In the genomic region with DNA sequence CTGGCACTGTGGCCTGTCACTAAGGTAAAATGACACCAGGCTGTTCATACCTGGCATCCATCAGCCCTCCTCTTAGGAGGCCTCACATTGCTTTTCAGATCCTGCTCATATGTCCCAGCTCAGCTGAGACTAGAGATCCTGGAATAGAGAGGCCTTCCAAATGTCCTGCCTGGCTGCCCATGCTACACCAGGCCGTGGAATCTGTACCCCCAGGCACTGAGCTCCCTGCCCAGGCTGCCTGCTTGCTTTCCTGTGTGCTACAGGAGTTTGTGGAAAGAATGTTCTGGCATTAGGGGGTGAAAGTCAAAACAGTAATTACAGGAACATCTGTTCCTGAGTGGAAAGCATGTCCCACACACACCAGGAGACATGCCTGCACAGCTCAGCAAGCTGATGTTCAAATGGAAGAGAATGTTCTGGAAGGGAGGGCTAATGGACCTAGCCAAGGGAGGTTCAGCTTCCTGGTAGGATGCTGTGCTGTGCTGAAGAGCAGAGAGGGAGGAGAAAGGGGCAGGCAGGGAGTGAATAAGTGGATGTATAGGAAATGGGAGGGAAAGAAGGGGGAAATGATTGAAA, we compare ENCODE assay signal across 18 mouse cellular contexts.
A peak's percentile ranks its signal among the peaks of the same experiment; 100 is the strongest.
DNase-seq lines count a peak whose midpoint lies in the region; ATAC-seq and TF ChIP-seq lines count a peak whose summit lies in the region.
"Had no signal": no experiment of that assay in that cellular context is flagged by ENCODE, and none has a peak within 500 bp of the region (broad histone marks: within the 10 kb centered on the region; RNA-seq: fewer than 3 reads in every experiment).

No protein-coding gene starts in this region.

- H3K27ac ChIP-seq in ES-E14 (ENCODE audit: insufficient read depth, low read depth, low read length, poor library complexity, severe bottlenecking): peak overlapping the region; percentile 50; the same call in 1 of the 2 replicates
- H3K27ac ChIP-seq in embryonic facial prominence, embryonic 14.5 days (replicated peaks; ENCODE audit: low read depth, low read length): peak overlapping the region; percentile 11; the same call in 1 of the 2 replicates
- H3K27ac ChIP-seq: macrophage had no signal

- WGBS in embryonic facial prominence, embryonic 14.5 days: 41% methylated on average over 1 of the region's 1 CpGs

- peak; percentile 47; the same call in 1 of the 2 replicates for ATAC-seq in embryonic facial prominence, embryonic 14.5 days (ENCODE audit: low read depth)
- ATAC-seq: forebrain, embryonic 14.5 days; midbrain, embryonic 16.5 days had no signal

- H3K4me2 ChIP-seq in embryonic facial prominence, embryonic 14.5 days (ENCODE audit: low read depth, low read length): no peak overlapping the region
- H3K4me2 ChIP-seq: heart, embryonic 12.5 days had no signal

- H3K27me3 ChIP-seq in embryonic facial prominence, embryonic 14.5 days (replicated peaks; ENCODE audit: control insufficient read depth, insufficient read depth, low read length): no peaks in the 10 kb centered on the region

- H3K36me3 ChIP-seq in ES-E14 (ENCODE audit: control insufficient read depth, insufficient read depth, low read length, poor library complexity, severe bottlenecking): no peaks in the 10 kb centered on the region
- H3K36me3 ChIP-seq in embryonic facial prominence, embryonic 14.5 days (ENCODE audit: control insufficient read depth, insufficient read depth, low read length): no peaks in the 10 kb centered on the region
- H3K36me3 ChIP-seq: G1E; heart, embryonic 12.5 days had no signal

- DNase-seq in heart, adult 11 months: peak; percentile 68
- DNase-seq in heart, postnatal 10 days: no peak
- DNase-seq in ES-E14 (ENCODE audit: low read depth, low spot score): no peak
- peak; percentile 66 for DNase-seq in embryonic facial prominence, embryonic 14.5 days (ENCODE audit: low spot score)
- peak; percentile 57 to 82 for DNase-seq in kidney, postnatal 25 days
- DNase-seq in layer of hippocampus, adult 18-20 months (ENCODE audit: low spot score in 2 of 2): no peak
- no peak for DNase-seq in lung, postnatal 36 days
- DNase-seq: adrenal gland, adult 8-10 months; cerebellum, adult 8-10 months; gastrocnemius, postnatal 36 days; lung, adult 2 months; retina, postnatal 1 day; thymus, adult 18-20 months had no signal

- H3K4me1 ChIP-seq in ES-E14 (ENCODE audit: control insufficient read depth in 2 of 2, insufficient read depth in 2 of 2, low read length in 2 of 2, poor library complexity in 1 of 2): no peaks in the 10 kb centered on the region
- peaks cover 5% of the 10 kb centered on the region for H3K4me1 ChIP-seq in embryonic facial prominence, embryonic 14.5 days (ENCODE audit: control insufficient read depth, insufficient read depth, low read length)
- H3K4me1 ChIP-seq: heart, embryonic 12.5 days had no signal

- H3K9me3 ChIP-seq in ES-E14 (ENCODE audit: control insufficient read depth, insufficient read depth, low read depth, low read length): no peaks in the 10 kb centered on the region
- H3K9me3 ChIP-seq in embryonic facial prominence, embryonic 14.5 days (ENCODE audit: control insufficient read depth, low read length): no peaks in the 10 kb centered on the region
- H3K9me3 ChIP-seq: heart, embryonic 12.5 days had no signal

- in situ Hi-C loops in ES-E14 (cut with MboI; ENCODE audit: low sequenced_read_pairs in 2 of 2, unreplicated experiment in 2 of 2): no loop called here

- no peak overlapping the region for H3K9ac ChIP-seq in ES-E14 (ENCODE audit: insufficient read depth, low read depth, low read length, poor library complexity, severe bottlenecking)
- H3K9ac ChIP-seq in embryonic facial prominence, embryonic 14.5 days (ENCODE audit: low read depth, low read length): no peak overlapping the region
- H3K9ac ChIP-seq: heart, embryonic 12.5 days had no signal

- no peak overlapping the region for H3K4me3 ChIP-seq in ES-E14 (ENCODE audit: insufficient read depth in 1 of 2, low read depth in 1 of 2, low read length in 2 of 2, poor library complexity in 1 of 2, severe bottlenecking in 1 of 2)
- no peak overlapping the region for H3K4me3 ChIP-seq in embryonic facial prominence, embryonic 14.5 days (ENCODE audit: low read depth, low read length)
- H3K4me3 ChIP-seq: heart, embryonic 12.5 days had no signal

- intact Hi-C loops in heart, postnatal 10 days (cut with DNase I): no loop called here

TF ChIP-seq in ES-E14, 5 proteins besides CTCF, POLR2A, EP300 and RAD21:
- TF ChIP-seq ZC3H11A (IDR thresholded peaks at IDR 0.05; ENCODE audit: borderline replicate concordance, low read depth, low read length) (no peak), CHD2 (IDR thresholded peaks at IDR 0.05; ENCODE audit: low read depth, low read length) (no peak), ZNF384 (IDR thresholded peaks at IDR 0.05; ENCODE audit: low read depth, low read length) (no peak)

Comparison
In these comparisons a context has a peak if more than half of its experiments do, and no peak if none do; other contexts are left out.
1. DNase-seq: peak in heart, adult 11 months (single experiment), embryonic facial prominence, embryonic 14.5 days (single experiment) and kidney, postnatal 25 days (2 of 2); none in heart, postnatal 10 days (0 of 2), ES-E14 (single experiment), layer of hippocampus, adult 18-20 months (0 of 2) and lung, postnatal 36 days (single experiment).